Mouse (Mus musculus) neural tube, embryonic 14.5 days (tissue): ENCODE measurements around the gene Stpg4. TPM values are rescaled to one million over a fixed set of nuclear protein-coding genes. Genes with fewer than 3 reads are reported as not detected.

Experiments used
- ATAC-seq: fragments of 200-750 bp; cut with Nextera tagmentation; 2 replicates; pipeline ENCODE4 v1.8.0; 2017; ENCODE audit warnings: low read depth, mild to moderate bottlenecking, moderate TSS enrichment, moderate library complexity
- H3K27ac ChIP-seq: fragments of 300-500 bp; sonication (generic); 2 replicates; pipeline ENCODE4 v1.5.1; 2014; ENCODE audit warnings: low read depth, mild to moderate bottlenecking, control low read depth, low read length, moderate library complexity, mixed read lengths
- H3K27me3 ChIP-seq: fragments of 300-500 bp; sonication (generic); 2 replicates; pipeline ENCODE4 v1.6.1; 2014; ENCODE audit warnings: low read length; ENCODE audit not compliant: control insufficient read depth, insufficient read depth
- H3K36me3 ChIP-seq: fragments of 300-500 bp; sonication (generic); 2 replicates; pipeline ENCODE4 v1.6.1; 2014; ENCODE audit warnings: low read length, mixed read lengths; ENCODE audit not compliant: control insufficient read depth, insufficient read depth
- H3K4me1 ChIP-seq: fragments of 300-500 bp; sonication (generic); 2 replicates; pipeline ENCODE4 v1.6.1; 2014; ENCODE audit warnings: low read length; ENCODE audit not compliant: control insufficient read depth, insufficient read depth
- H3K4me2 ChIP-seq: fragments of 300-500 bp; sonication (generic); 2 replicates; pipeline ENCODE4 v1.6.1; 2014; ENCODE audit warnings: mild to moderate bottlenecking, low read depth, low read length, control low read depth
- H3K4me3 ChIP-seq: fragments of 300-500 bp; sonication (generic); 2 replicates; pipeline ENCODE4 v1.5.1; 2014; ENCODE audit warnings: low read depth, low read length, control low read depth, mixed read lengths
- H3K9ac ChIP-seq: fragments of 300-500 bp; sonication (generic); replicated peaks from 2 replicates; pipeline ENCODE4 v1.6.1; 2014; ENCODE audit warnings: low read depth, mild to moderate bottlenecking, control low read depth, low read length, mixed read lengths
- H3K9me3 ChIP-seq: fragments of 300-500 bp; sonication (generic); 2 replicates; pipeline ENCODE4 v1.6.1; 2016; ENCODE audit warnings: low read length; ENCODE audit not compliant: control insufficient read depth
- WGBS: fragments of 180-500 bp; shearing (Covaris S2); extraction: QIAGEN DNeasy Blood & Tissue Kit; methylation state at CpG from one replicate; pipeline ENCODE4 v1.1.7; 2014; 5-methylcytosine and 5-hydroxymethylcytosine counted together
- polyA plus RNA-seq: library from polyadenylated mRNA; unstranded; fragments of >200 nt; fragmentation: Nextera tagmentation; extraction: Ambion mirVana; gene quantifications from 2 replicates; pipeline ENCODE4 v1.2.1, GENCODE M21; 2014

Gene Stpg4
- polyA plus RNA-seq, 1 experiment from 2014 or later: not detected

GRCm38 (mm10) chr17:87441537-87441936 lies 14.0 kb upstream of the Stpg4 start:
- Histone ChIP-seq H3K9ac (no peak overlapping the region), H3K27ac (no peak overlapping the region), H3K4me2 (peak overlapping the region; percentile 27; the same call in 1 of the 2 replicates), H3K4me1 (peaks cover 38% of the 10 kb centered on the region), H3K9me3 (no peaks in the 10 kb centered on the region), H3K4me3 (no peak overlapping the region; the same call in 1 of the 2 replicates), H3K27me3 (no peaks in the 10 kb centered on the region), H3K36me3 (no peaks in the 10 kb centered on the region; the same call in 1 of the 2 replicates)
- no peak for ATAC-seq
- WGBS: 66% methylated on average over 2 of the region's 2 CpGs

GRCm38 (mm10) chr17:87439441-87439840 lies 11.9 kb upstream of the Stpg4 start:
- Histone ChIP-seq H3K9me3 (no peaks in the 10 kb centered on the region), H3K4me3 (no peak overlapping the region), H3K36me3 (peaks cover 14% of the 10 kb centered on the region), H3K27me3 (no peaks in the 10 kb centered on the region), H3K4me2 (no peak overlapping the region), H3K4me1 (peaks cover 34% of the 10 kb centered on the region), H3K27ac (no peak overlapping the region), H3K9ac (no peak overlapping the region)
- no peak for ATAC-seq
- 87% methylated on average over 2 of the region's 2 CpGs for WGBS

GRCm38 (mm10) chr17:87433929-87434328 lies 6.4 kb upstream of the Stpg4 start:
- no peak for ATAC-seq
- Histone ChIP-seq H3K9ac (no peak overlapping the region), H3K4me2 (no peak overlapping the region), H3K27me3 (no peaks in the 10 kb centered on the region), H3K9me3 (no peaks in the 10 kb centered on the region), H3K36me3 (peaks cover 27% of the 10 kb centered on the region), H3K4me1 (0 out of 2 replicates have a peak, but pooled peaks cover 2% of the 10 kb centered on the region), H3K27ac (no peak overlapping the region), H3K4me3 (no peak overlapping the region)
- 86% methylated on average over 3 of the region's 3 CpGs for WGBS

DNA sequence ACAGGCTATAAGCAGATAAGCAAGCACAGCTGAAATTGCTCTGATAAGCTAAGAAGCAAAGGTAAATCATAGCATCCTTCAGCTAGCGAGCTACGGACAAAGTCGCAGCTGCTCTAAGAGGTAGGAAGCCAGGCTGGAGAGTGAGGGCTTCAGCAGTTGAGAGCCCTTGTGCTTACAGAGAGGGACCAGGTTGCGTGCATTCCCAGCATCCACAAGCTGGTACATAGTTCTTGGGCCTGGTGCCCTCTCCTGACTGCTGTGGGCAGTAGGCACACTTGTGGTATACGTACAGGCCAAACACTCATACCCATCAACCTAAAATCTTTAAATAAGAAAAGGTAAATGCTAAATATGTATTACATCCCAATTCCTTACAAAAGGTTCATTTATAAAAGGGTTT lies 5.2 kb upstream of the Stpg4 start:
- Histone ChIP-seq H3K9ac (no peak overlapping the region), H3K36me3 (peaks cover 27% of the 10 kb centered on the region), H3K4me2 (no peak overlapping the region), H3K9me3 (no peaks in the 10 kb centered on the region), H3K27me3 (no peaks in the 10 kb centered on the region), H3K4me1 (0 out of 2 replicates have a peak, but pooled peaks cover 2% of the 10 kb centered on the region), H3K4me3 (no peak overlapping the region), H3K27ac (no peak overlapping the region)
- WGBS: 97% methylated on average over 5 of the region's 5 CpGs
- ATAC-seq: no peak

- no peak for ATAC-seq
- Histone ChIP-seq H3K4me2 (no peak overlapping the region), H3K9ac (no peak overlapping the region), H3K27ac (no peak overlapping the region), H3K27me3 (no peaks in the 10 kb centered on the region), H3K4me3 (no peak overlapping the region), H3K4me1 (0 out of 2 replicates have a peak, but pooled peaks cover 2% of the 10 kb centered on the region), H3K9me3 (no peaks in the 10 kb centered on the region), H3K36me3 (peaks cover 27% of the 10 kb centered on the region)
Measured at GRCm38 (mm10) chr17:87432314-87432713, 4.8 kb upstream of the Stpg4 start.

DNA sequence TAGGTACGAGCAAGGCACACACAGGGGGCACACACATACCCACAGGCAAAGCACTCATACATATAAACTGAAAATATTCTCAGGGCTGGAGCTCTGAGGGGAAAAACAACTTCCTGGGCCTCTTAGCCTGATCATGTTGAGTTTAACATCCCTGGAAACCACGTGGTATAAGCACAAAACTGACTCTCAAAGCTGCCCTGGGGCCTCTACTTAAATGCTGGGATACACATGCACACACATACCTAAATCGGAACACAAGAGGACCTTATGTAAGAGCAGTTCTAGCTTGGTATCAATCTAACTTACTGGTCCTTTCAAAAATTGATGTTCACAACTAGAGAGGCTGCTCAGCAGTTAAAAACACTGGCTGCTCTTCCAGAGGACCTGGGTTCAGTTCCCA lies 1.9 kb upstream of the Stpg4 start:
- no peak overlapping the region for H3K4me2 ChIP-seq
- H3K9me3 ChIP-seq: no peaks in the 10 kb centered on the region
- no peaks in the 10 kb centered on the region for H3K4me1 ChIP-seq
- ATAC-seq: no peak
- no peak overlapping the region for H3K4me3 ChIP-seq
- H3K9ac ChIP-seq: no peak overlapping the region
- no peaks in the 10 kb centered on the region for H3K27me3 ChIP-seq
- H3K27ac ChIP-seq: no peak overlapping the region
- peaks cover 13% of the 10 kb centered on the region for H3K36me3 ChIP-seq
- 88% methylated on average over 3 of the region's 3 CpGs for WGBS

DNA sequence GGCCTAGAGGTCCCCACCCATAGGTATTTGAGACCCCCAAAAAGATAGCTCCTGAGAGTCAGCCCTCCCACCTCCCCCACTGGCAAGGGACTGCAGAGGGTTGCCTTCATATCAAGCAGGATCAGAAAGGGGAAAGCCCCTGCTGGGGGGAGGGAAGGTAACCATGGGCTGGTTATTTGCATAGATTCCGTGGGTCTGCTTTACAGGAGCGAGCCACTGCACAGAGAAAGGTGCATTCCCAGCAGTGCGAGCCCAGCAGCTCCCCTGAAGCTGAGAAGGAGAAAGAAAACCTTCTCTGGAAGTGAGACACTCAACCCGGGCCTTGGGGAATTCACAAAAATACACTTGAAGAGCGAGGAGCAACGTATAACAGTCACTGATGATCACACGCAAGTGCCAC lies 9.5 kb downstream of the Stpg4 start:
- Histone ChIP-seq H3K9me3 (no peaks in the 10 kb centered on the region), H3K4me1 (no peaks in the 10 kb centered on the region), H3K27me3 (no peaks in the 10 kb centered on the region), H3K27ac (no peak overlapping the region), H3K4me3 (no peak overlapping the region), H3K4me2 (no peak overlapping the region), H3K9ac (no peak overlapping the region), H3K36me3 (no peaks in the 10 kb centered on the region)
- ATAC-seq: no peak
- 76% methylated on average over 7 of the region's 7 CpGs for WGBS

DNA sequence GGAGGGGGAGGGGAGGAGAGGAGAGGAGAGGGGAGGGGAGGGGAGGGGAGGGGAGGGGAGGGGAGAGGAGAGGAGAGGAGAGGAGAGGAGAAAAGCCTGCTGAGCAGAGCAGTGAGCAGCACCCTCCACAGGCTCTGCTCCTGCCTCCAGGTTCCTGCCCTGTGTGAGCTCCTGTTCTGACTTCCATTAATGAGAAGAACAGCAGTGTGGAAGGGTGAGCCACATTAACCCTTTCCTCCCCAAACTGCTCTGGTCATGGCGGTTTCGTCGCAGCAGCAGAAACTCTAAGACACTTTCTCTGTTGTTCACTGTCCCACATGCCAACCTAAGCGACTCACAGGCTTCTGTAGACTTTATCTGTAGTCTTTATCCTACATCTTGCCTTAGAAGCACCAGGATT lies 20.9 kb downstream of the Stpg4 start:
- Histone ChIP-seq H3K36me3 (no peaks in the 10 kb centered on the region), H3K4me2 (no peak overlapping the region), H3K4me1 (no peaks in the 10 kb centered on the region), H3K9me3 (no peaks in the 10 kb centered on the region), H3K4me3 (no peak overlapping the region), H3K27ac (no peak overlapping the region), H3K9ac (no peak overlapping the region), H3K27me3 (no peaks in the 10 kb centered on the region)
- ATAC-seq: no peak
- WGBS: 77% methylated on average over 4 of the region's 4 CpGs

- Histone ChIP-seq H3K4me3 (no peak overlapping the region), H3K9me3 (no peaks in the 10 kb centered on the region), H3K9ac (no peak overlapping the region), H3K27me3 (no peaks in the 10 kb centered on the region), H3K27ac (no peak overlapping the region), H3K36me3 (no peaks in the 10 kb centered on the region), H3K4me1 (no peaks in the 10 kb centered on the region), H3K4me2 (no peak overlapping the region)
- 72% methylated on average over 11 of the region's 11 CpGs for WGBS
- no peak for ATAC-seq
Measured at GRCm38 (mm10) chr17:87405576-87405975, 22.0 kb downstream of the Stpg4 start.
